Mouse (Mus musculus) kidney, adult 9 months (tissue): ENCODE data around the gene Dmc1.

Experiments
- DNase-seq: peaks from one replicate; pipeline ENCODE4 v3.0.0; 2022

Dmc1 gene

DNA sequence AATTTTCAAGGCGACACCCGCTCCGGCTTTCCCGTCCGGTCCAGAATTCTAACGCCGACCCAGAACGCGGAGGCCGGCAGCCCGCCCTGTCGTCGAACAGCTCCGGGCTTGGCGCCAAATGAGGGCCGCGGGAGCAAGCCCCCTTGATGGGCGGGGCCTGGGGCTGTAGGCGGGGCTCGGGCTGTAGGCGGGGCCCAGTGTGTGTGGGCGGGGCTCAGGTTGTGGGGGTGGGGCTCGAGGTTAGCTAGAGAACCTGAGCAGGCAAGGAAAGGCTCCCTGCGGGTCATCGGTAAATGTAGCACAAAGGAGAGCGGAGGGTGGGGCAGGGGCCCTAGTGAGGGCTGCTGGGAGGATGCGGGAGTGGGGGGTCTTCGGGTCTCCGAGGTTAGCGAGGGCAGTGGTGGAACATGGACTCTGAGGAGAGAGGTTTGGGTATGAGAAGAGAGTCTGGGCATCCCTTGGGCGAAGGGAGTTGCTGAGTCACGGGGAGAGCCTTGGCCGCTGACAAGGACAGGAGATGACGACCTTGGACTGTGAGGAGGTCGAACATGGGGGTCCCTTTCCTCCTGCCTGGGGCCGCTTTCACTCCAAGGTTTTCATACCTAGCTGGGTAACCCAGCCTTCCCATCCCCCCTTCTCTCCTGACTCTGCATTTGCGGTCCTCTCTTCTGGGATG is at the start of gene Dmc1:
Dmc1 (minus strand) TSS at position 120 of the 676 bp plus-strand sequence.
- peak; percentile 8 for DNase-seq

DNA sequence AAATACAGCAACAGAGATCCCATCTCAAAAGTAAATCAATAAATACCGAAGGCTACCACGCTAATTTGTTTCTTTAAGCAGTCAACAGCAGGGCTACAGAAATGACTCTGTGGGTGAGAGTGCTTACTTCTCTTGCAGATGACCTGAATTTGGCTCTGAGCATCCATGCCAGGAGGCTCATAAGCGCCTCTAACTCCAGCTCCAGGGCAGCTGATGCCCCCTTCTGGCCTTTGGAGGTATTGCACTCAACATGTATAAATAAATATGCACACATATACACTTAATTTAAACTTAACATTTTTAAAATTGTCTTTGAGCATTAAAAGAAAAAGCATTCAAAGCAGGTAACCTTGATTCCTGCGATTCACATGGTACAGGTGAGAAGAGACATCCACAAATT is 46.6 kb upstream of the Dmc1 start:
- no peak for DNase-seq

- DNase-seq = peak; percentile 33
Observed at GRCm38 (mm10) chr15:79650569-79650968, 45.7 kb upstream of the Dmc1 start.

DNA sequence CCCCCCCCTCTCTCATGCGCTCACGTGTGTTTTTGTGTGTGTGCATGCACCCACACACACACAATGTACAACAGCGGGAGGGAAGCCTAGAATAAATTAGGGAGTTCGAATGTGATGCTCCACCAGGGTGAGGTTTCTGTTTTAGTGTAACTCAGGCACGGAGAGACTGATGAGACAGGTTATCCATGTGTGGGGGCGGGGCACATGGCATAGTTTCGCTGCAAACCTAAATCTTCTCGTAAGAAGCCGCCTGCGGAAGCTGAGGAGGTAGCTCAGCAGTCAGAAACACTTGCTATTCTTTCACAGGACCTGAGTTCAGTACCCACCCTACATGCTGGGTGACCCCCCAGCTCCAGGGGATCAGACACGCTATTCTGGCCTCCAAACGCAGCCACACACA is 43.2 kb upstream of the Dmc1 start:
- no peak for DNase-seq

GRCm38 (mm10) chr15:79645483-79645882 is 40.6 kb upstream of the Dmc1 start:
- no peak for DNase-seq

DNA sequence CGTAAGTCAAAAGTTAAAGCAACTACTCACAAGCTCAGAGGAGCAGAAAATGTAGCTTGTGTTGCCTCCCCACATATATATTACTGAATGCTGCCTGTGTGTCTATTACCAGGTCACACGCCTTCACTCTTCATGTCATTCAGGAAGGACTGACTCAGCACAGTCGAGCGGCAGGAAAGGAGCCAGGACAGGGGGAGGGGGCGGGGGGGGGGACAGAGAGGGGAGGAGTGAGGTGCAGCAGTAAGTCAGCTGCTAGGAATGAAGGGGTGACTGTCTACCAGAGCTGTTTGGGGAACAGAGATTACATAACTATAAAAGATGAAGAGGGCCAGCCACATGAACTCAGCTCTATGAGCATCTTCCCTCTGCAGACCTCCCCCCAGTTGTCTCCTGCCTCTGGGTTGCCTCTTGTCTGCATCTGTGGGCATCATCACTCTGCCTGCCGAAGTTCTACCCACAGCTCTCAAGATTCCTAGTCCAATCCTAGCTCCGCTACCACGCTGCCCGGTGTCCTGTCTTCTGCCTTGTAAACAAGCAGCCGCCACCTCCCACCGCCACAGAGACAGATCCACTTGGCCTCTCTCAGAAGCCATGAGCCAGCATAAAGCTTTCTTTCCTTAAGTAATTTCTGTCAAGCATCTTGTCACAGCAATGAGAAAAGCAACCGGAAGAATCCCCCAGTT is 36.4 kb upstream of the Dmc1 start:
- no peak for DNase-seq

DNA sequence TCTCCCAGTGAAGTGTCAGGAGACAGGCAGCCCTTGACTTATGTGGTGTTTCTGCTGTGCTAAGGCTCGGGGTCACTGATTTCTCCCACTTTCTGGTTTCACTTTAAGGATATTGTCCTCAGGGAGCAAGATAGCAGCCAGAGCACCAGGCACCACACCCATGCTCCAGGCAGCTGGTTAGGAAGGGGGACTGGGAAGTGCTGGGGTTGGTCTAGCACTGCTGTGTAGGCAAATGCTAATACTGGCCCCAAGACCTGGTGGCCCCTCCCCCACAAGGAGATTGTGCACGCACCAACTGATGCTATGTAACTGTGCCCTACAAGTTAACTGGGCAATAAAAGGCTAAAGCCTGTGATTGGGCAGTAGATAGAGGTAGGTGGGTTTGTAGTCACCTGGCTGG is 25.6 kb upstream of the Dmc1 start:
- no peak for DNase-seq

GRCm38 (mm10) chr15:79619770-79620414 is 15.0 kb upstream of the Dmc1 start:
- DNase-seq = no peak

GRCm38 (mm10) chr15:79618456-79618855 is 13.5 kb upstream of the Dmc1 start:
- no peak for DNase-seq

GRCm38 (mm10) chr15:79617135-79617534 is 12.2 kb upstream of the Dmc1 start:
- DNase-seq = no peak

- no peak for DNase-seq
Observed at GRCm38 (mm10) chr15:79616729-79617128, 11.8 kb upstream of the Dmc1 start.

GRCm38 (mm10) chr15:79615501-79615900 is 10.6 kb upstream of the Dmc1 start:
- no peak for DNase-seq

- DNase-seq = no peak
Observed at GRCm38 (mm10) chr15:79609226-79609625, 4.3 kb upstream of the Dmc1 start.

- no peak for DNase-seq
Observed at GRCm38 (mm10) chr15:79608214-79608613, 3.3 kb upstream of the Dmc1 start.

DNA sequence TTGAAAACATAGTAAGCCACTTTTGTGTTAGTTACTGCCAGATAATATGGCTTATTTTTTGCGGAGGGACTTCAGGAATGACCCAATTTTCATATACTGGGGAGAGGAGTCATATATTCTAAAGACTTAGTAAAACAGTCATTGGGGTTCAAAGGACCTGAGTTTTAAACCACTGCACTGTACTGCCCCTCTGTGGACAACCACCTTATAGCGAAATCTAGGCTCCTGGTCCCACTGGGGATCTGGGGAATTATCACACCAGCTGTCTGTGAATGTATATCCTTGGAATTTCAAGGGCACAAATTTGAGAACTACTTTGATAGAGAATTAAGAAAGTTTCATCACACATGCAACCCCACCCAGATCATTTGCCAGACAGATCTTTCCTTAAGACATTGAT is 2.8 kb upstream of the Dmc1 start:
- DNase-seq = peak; percentile 19

DNA sequence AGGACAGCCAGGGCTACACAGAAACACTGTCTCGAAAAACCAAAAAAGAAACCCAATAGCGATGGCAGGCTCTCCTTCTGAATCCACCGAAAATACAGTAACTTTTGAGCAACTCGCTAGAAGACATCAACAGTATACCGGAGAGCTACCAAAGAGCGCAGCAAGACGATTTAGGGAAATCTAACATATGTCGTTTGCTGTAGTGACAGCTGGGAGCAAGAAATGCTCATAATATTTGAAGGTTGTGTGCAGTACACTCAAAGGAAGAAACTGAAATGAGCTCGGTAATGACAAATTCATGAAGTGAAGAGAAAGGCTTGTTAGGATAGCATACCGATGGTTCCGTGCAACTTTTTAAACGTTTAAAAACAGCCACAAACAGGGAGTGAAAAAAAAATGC is 1.3 kb upstream of the Dmc1 start:
- no peak for DNase-seq

GRCm38 (mm10) chr15:79600176-79600575 is 4.7 kb downstream of the Dmc1 start:
- DNase-seq = no peak

DNA sequence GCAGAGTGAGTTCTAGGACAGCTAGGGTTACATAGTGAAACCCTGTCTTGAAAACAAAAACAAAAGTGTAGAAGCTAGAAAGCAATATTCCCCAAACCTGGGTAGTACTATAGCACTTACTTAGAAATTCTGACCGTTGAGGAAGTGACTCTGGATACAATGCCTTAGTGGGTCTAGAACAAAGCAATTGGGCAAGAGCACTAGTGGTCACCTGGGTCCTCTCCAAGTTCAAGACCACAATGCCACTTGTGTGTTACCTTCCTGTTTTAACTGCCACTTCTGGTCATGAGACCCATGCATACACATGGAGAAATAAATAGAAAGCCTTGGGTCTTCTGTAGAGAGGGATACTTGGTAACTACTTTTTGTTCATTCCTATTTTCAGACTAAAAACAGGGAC is 6.2 kb downstream of the Dmc1 start:
- no peak for DNase-seq

GRCm38 (mm10) chr15:79581581-79581980 is 23.3 kb downstream of the Dmc1 start:
- DNase-seq = no peak

DNA sequence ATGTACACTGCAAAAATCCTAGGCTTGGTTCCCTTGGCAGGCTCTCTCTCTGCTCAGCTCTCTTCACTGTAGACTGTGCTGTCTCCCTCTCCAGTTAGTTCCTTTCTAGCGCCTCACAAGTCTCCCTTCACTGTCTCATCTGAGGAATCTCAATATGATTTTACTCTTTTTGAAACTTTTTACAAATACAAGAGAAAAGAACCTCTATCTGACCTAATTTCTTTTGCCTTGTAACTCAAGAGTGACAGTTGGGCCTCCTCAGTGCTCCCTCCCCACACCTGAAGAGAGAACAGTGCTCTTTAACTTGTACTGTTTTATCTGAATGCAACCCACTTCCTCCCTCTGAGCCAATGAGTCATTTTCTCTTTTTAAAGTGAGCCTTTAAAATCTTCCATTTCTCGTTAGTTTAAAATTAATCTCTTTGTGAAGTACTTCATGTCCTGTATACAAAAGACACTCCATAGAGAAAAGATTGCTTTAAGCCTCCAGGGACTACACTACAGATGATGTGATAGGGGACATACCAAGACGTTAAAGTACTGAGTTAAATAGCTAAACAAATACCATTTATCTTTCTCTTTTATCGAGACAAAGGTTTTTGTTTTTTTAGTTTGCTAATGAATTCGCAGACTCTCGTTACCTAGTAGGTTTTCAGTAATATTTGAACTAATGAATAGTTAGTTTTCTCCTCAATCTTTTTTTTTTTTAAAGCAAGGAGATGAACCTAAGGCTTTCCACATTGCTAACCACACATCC is 27.1 kb downstream of the Dmc1 start:
- no peak for DNase-seq

GRCm38 (mm10) chr15:79576947-79577346 is 28.0 kb downstream of the Dmc1 start:
- DNase-seq = no peak

DNA sequence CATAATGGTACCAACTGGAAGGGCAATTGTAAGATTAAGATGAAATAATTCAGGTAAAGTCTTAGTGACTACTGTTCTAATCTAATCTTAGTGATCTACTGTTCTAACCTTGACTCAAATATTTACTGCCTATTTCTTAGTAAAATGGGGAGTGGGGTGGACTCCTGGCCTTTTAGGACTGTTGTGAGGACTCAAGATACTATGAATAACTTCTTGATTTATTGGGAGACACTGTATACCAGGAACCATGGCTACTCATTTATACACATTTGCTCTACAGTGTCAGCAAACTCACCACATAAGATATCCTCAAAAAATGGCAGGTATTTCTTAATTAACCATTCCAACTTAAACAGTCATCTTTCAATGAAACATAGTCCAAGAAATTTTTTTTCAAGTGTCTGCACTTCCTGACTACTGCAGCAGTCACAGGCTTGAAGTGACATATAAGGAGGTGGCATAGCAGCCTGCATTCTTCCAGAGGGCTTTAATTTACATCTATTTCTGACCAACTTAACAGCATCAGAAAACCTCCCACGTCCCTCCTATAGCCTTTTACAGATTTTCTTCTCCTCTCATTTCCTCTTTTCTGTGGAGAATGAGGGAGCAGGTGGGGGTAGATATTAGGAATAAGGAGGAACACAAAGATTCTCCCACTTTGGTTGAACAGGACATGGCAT is 29.2 kb downstream of the Dmc1 start:
- no peak for DNase-seq

GRCm38 (mm10) chr15:79562417-79562816 is 42.5 kb downstream of the Dmc1 start:
- DNase-seq = no peak
